Mouse (Mus musculus) neural tube, embryonic 10.5 days (tissue): ENCODE results near the gene Abcb4.
A peak's percentile ranks its signal among the peaks of the same experiment; 100 is the strongest.
"Not testable (repeated sequence)": the region's sequence is repeated elsewhere in the genome, so short reads cannot be mapped to it uniquely, and the experiment has no call there.

Experiments used
- DNase-seq: peaks from one replicate; pipeline ENCODE4 v3.0.0-alpha.2; 2017; ENCODE audit warnings: low spot score; ENCODE audit errors: extremely low spot score

Gene Abcb4

GRCm38 (mm10) chr5:8904539-8904938 is 11.0 kb downstream of the Abcb4 start:
- DNase-seq: no peak

- no peak for DNase-seq
Observed at GRCm38 (mm10) chr5:8911567-8912198, 18.2 kb downstream of the Abcb4 start.

- no peak for DNase-seq
Observed at GRCm38 (mm10) chr5:8916400-8916799, 22.9 kb downstream of the Abcb4 start.

- no peak for DNase-seq
Observed at GRCm38 (mm10) chr5:8917069-8917468, 23.6 kb downstream of the Abcb4 start.

GRCm38 (mm10) chr5:8928440-8928839 is 34.9 kb downstream of the Abcb4 start:
- no peak for DNase-seq

GRCm38 (mm10) chr5:8937965-8938364 is 44.4 kb downstream of the Abcb4 start:
- no peak for DNase-seq

GRCm38 (mm10) chr5:8941266-8941665 is 47.7 kb downstream of the Abcb4 start:
- not testable (repeated sequence) for DNase-seq

GRCm38 (mm10) chr5:8943836-8944235 is 50.3 kb downstream of the Abcb4 start:
- no peak for DNase-seq

- no peak for DNase-seq
Observed at GRCm38 (mm10) chr5:8947423-8948110, 54.0 kb downstream of the Abcb4 start.

GRCm38 (mm10) chr5:8953660-8954059 is 60.1 kb downstream of the Abcb4 start:
- DNase-seq: no peak

- DNase-seq: no peak
Observed at GRCm38 (mm10) chr5:8955544-8955943, 62.0 kb downstream of the Abcb4 start.

- DNase-seq: no peak
Observed at GRCm38 (mm10) chr5:8960534-8960933, 67.0 kb downstream of the Abcb4 start.

GRCm38 (mm10) chr5:8964487-8964886 is 71.0 kb downstream of the Abcb4 start:
- DNase-seq: no peak

GRCm38 (mm10) chr5:8970694-8971093 is 77.2 kb downstream of the Abcb4 start:
- DNase-seq: no peak

GRCm38 (mm10) chr5:8972355-8972754 is 78.8 kb downstream of the Abcb4 start:
- DNase-seq: no peak

GRCm38 (mm10) chr5:8974721-8975120 is 81.2 kb downstream of the Abcb4 start:
- no peak for DNase-seq

- no peak for DNase-seq
Observed at GRCm38 (mm10) chr5:8985470-8985869, 92.0 kb downstream of the Abcb4 start.

- DNase-seq: no peak
Observed at GRCm38 (mm10) chr5:8987925-8988324, 94.4 kb downstream of the Abcb4 start.

GRCm38 (mm10) chr5:8990526-8990925 is 97.0 kb downstream of the Abcb4 start:
- DNase-seq: no peak

- DNase-seq: no peak
Observed at GRCm38 (mm10) chr5:8991626-8992025, 98.1 kb downstream of the Abcb4 start.

- DNase-seq: no peak
Observed at GRCm38 (mm10) chr5:8995966-8996685, 102.6 kb downstream of the Abcb4 start.

- peak; percentile 96 for DNase-seq
Observed at GRCm38 (mm10) chr5:8996686-8997512, 103.4 kb downstream of the Abcb4 start, which contains the start of gene Crot. TSS of gene Crot (minus strand) at chr5:8997324.
